Mouse (Mus musculus) limb, embryonic 12.5 days (tissue): ENCODE results near the gene Nprl2. TPM values are rescaled to one million over a fixed set of nuclear protein-coding genes. Genes with fewer than 3 reads are reported as not detected.

Source experiments
- ATAC-seq: fragments of 200-750 bp; cut with Nextera tagmentation; 2 replicates; pipeline ENCODE4 v1.8.0; 2017; ENCODE audit warnings: low read depth, moderate TSS enrichment; ENCODE audit not compliant: insufficient number of reproducible peaks, insufficient read depth, low FRiP score, low TSS enrichment
- H3K27ac ChIP-seq: fragments of 300-500 bp; sonication (generic); 2 replicates; pipeline ENCODE4 v1.5.1; 2016; ENCODE audit warnings: mild to moderate bottlenecking, moderate library complexity
- H3K27me3 ChIP-seq: fragments of 300-500 bp; sonication (generic); 2 replicates; pipeline ENCODE4 v1.6.1; 2016; ENCODE audit warnings: mild to moderate bottlenecking, moderate library complexity
- H3K36me3 ChIP-seq: fragments of 300-500 bp; sonication (generic); 2 replicates; pipeline ENCODE4 v1.6.1; 2016; ENCODE audit warnings: mild to moderate bottlenecking, moderate library complexity
- H3K4me1 ChIP-seq: fragments of 300-500 bp; sonication (generic); replicated peaks from 2 replicates; pipeline ENCODE4 v1.6.1; 2016
- H3K4me2 ChIP-seq: fragments of 300-500 bp; sonication (generic); 2 replicates; pipeline ENCODE4 v1.6.1; 2016; ENCODE audit warnings: mild to moderate bottlenecking, moderate library complexity
- H3K4me3 ChIP-seq: fragments of 300-500 bp; sonication (generic); replicated peaks from 2 replicates; pipeline ENCODE4 v1.5.1; 2016; ENCODE audit warnings: mild to moderate bottlenecking
- H3K9ac ChIP-seq: fragments of 300-500 bp; sonication (generic); replicated peaks from 2 replicates; pipeline ENCODE4 v1.6.1; 2016; ENCODE audit warnings: mild to moderate bottlenecking, moderate library complexity
- H3K9me3 ChIP-seq: fragments of 300-500 bp; sonication (generic); 2 replicates; pipeline ENCODE4 v1.6.1; 2016; ENCODE audit warnings: mild to moderate bottlenecking, moderate library complexity
- WGBS: fragments of 180-500 bp; shearing (Covaris S2); methylation state at CpG from one replicate; pipeline ENCODE4 v1.1.7; 2016; 5-methylcytosine and 5-hydroxymethylcytosine counted together
- polyA plus RNA-seq: library from polyadenylated mRNA; unstranded; fragments of >200 nt; fragmentation: Nextera tagmentation; extraction: Ambion mirVana; gene quantifications from 2 replicates; pipeline ENCODE4 v1.2.1, GENCODE M21; 2016

Nprl2 gene
- polyA plus RNA-seq, 1 experiment from 2014 or later = 38.6 TPM

DNA sequence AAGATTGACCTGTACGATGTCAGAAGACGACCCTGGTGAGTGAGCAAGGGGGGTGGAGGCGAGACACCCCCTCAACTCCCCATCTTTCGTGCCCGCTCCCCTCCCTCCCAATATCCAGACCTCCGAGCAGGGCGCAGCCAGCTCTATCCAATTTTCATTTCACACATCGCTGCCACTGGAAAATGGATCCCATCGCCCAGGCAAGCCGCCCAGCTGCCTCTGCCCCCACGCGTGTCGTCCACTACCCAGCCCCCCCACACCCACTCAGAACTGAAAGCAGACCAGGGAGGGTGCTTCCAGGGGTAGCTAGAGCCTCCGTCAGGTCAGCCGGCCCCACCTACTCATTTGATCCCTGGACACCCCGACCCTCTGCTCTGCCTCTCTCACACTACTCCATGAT, 29.7 kb upstream of the Nprl2 start:
- WGBS = 78% methylated on average over 16 of the region's 16 CpGs
- no peak overlapping the region for H3K27ac ChIP-seq
- ATAC-seq = no peak

DNA sequence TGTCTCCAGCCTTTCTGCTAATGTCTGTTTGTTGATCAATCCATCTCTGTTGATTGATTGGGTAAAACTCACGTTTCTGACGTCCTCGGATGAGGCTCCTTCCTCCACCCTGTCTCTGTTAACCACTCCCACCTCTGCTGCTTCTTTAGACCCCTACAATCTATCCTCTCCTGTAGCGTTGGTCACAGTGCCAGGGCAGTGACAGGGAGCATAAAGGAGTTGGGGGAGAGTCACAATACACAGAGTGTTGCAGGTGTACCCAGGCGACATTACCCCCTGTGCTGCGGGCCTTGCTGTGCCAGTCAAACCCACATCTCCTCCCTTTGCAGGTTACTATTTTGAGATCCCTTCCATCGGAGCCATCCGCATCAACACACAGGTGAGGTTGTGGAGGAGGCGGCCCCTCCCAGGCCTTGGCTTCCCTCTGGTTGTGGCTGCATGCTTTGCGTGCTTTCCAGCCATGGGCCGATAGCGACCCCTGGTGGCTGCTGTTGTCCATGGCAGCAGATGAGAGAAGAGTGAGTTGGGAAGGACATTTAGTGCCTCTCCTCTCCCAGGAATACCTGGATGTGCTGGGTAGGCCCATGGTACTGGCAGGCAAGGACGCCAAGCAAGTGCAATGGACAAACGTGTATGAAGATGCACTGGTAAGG, 27.6 kb upstream of the Nprl2 start:
- no peak overlapping the region for H3K27ac ChIP-seq
- WGBS = 22% methylated on average over 14 of the region's 14 CpGs
- H3K4me3 ChIP-seq = no peak overlapping the region
- no peak overlapping the region for H3K4me2 ChIP-seq
- H3K4me1 ChIP-seq = no peaks in the 10 kb centered on the region; the same call in 1 of the 2 replicates
- no peaks in the 10 kb centered on the region for H3K36me3 ChIP-seq
- ATAC-seq = no peak
- H3K27me3 ChIP-seq = peaks cover 72% of the 10 kb centered on the region
- no peak overlapping the region for H3K9ac ChIP-seq
- H3K9me3 ChIP-seq = no peaks in the 10 kb centered on the region

More for the DNA sequence above, 29.7 kb upstream of the Nprl2 start:
- no peak overlapping the region for H3K4me3 ChIP-seq
- H3K9me3 ChIP-seq = no peaks in the 10 kb centered on the region
- H3K27me3 ChIP-seq = peaks cover 74% of the 10 kb centered on the region
- H3K36me3 ChIP-seq = no peaks in the 10 kb centered on the region
- no peak overlapping the region for H3K9ac ChIP-seq
- no peak overlapping the region for H3K4me2 ChIP-seq
- peaks cover 10% of the 10 kb centered on the region; the same call in 1 of the 2 replicates for H3K4me1 ChIP-seq

GRCm38 (mm10) chr9:107520331-107520730, 21.7 kb upstream of the Nprl2 start:
- peaks cover 61% of the 10 kb centered on the region for H3K27me3 ChIP-seq
- 70% methylated on average over 6 of the region's 6 CpGs for WGBS

GRCm38 (mm10) chr9:107521190-107521589, 20.8 kb upstream of the Nprl2 start:
- Histone ChIP-seq H3K9ac (no peak overlapping the region), H3K4me2 (peak overlapping the region; percentile 48; the same call in 1 of the 2 replicates), H3K27ac (0 out of 2 replicates have a peak overlapping the region, but pooled peaks have one; percentile 56), H3K4me3 (no peak overlapping the region), H3K27me3 (peaks cover 70% of the 10 kb centered on the region), H3K9me3 (no peaks in the 10 kb centered on the region), H3K4me1 (peaks cover 24% of the 10 kb centered on the region), H3K36me3 (no peaks in the 10 kb centered on the region)
- 49% methylated on average over 5 of the region's 5 CpGs for WGBS
- peak; percentile 12; the same call in 1 of the 2 replicates for ATAC-seq

More at GRCm38 (mm10) chr9:107520331-107520730, 21.7 kb upstream of the Nprl2 start:
- no peak overlapping the region for H3K27ac ChIP-seq
- H3K36me3 ChIP-seq = no peaks in the 10 kb centered on the region
- ATAC-seq = no peak
- H3K4me1 ChIP-seq = peaks cover 24% of the 10 kb centered on the region
- no peak overlapping the region for H3K4me3 ChIP-seq
- H3K9ac ChIP-seq = no peak overlapping the region
- H3K9me3 ChIP-seq = no peaks in the 10 kb centered on the region
- H3K4me2 ChIP-seq = no peak overlapping the region

DNA sequence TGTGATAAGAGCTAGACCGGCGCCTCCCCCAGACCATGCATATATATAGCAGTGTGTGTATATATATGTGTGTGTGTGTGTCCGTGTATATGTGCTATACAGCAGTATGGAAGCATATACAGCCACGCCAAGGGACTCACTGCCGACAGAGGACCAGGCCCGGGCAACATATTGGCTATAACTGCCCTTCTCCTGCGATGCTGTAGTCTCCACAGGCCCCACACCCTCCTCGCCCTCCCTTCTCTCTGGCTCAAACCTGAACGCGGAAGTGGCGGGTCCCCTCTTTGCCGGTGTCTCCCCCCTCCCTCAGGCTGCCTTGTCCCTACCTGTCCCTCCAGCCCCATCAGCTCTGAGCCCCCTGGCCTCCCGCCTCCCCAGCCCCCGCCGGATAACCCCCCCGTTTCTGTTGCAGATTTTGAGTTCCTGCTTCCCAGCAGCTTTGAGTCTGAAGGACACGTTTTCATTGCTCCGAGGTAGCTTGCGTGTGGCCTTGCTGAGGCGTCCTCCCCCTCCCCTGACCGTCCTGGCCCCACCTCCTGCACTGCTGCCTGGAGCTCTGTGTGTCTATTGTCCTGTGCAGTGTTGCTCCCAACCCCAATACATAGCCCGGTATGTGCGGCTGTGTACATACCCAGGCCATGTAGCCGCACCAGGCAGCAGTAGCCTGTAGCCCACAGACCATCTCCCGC, 20.2 kb upstream of the Nprl2 start:
- H3K27ac ChIP-seq = 0 out of 2 replicates have a peak overlapping the region, but pooled peaks have one; percentile 7
- peak overlapping the region; percentile 48 for H3K4me2 ChIP-seq
- ATAC-seq = peak; percentile 27; the same call in 1 of the 2 replicates
- H3K9me3 ChIP-seq = no peaks in the 10 kb centered on the region
- H3K9ac ChIP-seq = peak overlapping the region; percentile 42; the same call in 1 of the 2 replicates
- 26% methylated on average over 25 of the region's 25 CpGs for WGBS
- H3K27me3 ChIP-seq = peaks cover 73% of the 10 kb centered on the region
- H3K4me3 ChIP-seq = peak overlapping the region; percentile 11; the same call in 1 of the 2 replicates
- no peaks in the 10 kb centered on the region for H3K36me3 ChIP-seq
- H3K4me1 ChIP-seq = peaks cover 31% of the 10 kb centered on the region

- Histone ChIP-seq H3K27me3 (peaks cover 73% of the 10 kb centered on the region), H3K9me3 (no peaks in the 10 kb centered on the region), H3K36me3 (no peaks in the 10 kb centered on the region), H3K4me1 (peaks cover 36% of the 10 kb centered on the region), H3K4me2 (peak overlapping the region; percentile 48), H3K4me3 (0 out of 2 replicates have a peak overlapping the region, but pooled peaks have one; percentile 11), H3K27ac (no peak overlapping the region), H3K9ac (peak overlapping the region; percentile 42; the same call in 1 of the 2 replicates)
- WGBS = 56% methylated on average over 2 of the region's 2 CpGs
- 0 out of 2 replicates have a peak, but pooled peaks have one; percentile 1 for ATAC-seq
Measured at GRCm38 (mm10) chr9:107522400-107522711, 19.7 kb upstream of the Nprl2 start.

DNA sequence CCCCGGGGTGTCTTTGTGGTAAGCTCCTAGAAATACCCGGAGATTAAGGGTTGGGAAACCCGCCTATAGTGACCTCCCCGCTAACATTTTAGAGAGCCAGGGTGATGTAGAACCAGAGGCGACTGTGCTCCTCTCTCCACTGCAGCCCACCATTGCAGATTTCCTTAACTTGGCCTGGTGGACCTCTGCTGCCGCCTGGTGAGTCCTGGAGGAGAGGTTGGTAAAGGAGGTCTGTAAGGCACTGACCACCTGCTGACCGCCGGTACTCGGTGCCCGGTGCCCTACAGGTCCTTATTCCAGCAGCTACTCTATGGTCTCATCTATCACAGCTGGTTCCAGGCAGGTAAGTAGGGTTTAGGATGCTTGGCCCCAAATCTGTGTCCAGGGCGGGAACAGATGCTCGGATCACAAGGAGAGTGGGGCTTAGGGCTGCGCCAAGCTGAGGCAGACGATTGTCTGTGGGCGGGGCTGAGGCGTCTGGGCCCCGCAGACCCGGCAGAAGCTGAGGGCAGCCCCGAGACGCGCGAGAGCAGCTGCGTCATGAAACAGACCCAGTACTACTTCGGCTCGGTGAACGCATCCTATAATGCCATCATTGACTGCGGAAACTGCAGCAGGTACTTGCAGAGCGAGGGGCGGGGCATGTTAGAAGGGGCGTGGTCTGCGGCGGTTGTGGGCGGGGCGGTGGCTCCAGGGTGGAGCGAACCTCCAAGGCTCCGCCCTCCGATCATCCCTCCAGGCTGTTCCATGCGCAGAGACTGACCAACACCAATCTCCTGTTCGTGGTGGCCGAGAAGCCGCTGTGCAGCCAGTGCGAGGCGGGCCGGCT, 15.6 kb upstream of the Nprl2 start:
- no peaks in the 10 kb centered on the region for H3K9me3 ChIP-seq
- peak; percentile 45; the same call in 1 of the 2 replicates for ATAC-seq
- H3K9ac ChIP-seq = no peak overlapping the region
- H3K27ac ChIP-seq = no peak overlapping the region
- peak overlapping the region; percentile 65 for H3K4me2 ChIP-seq
- no peaks in the 10 kb centered on the region for H3K36me3 ChIP-seq
- H3K4me1 ChIP-seq = peaks cover 34% of the 10 kb centered on the region
- peaks cover 74% of the 10 kb centered on the region for H3K27me3 ChIP-seq
- WGBS = 5% methylated on average over 44 of the region's 44 CpGs
- peak overlapping the region; percentile 39 for H3K4me3 ChIP-seq

- peaks cover 25% of the 10 kb centered on the region for H3K36me3 ChIP-seq
- H3K9me3 ChIP-seq = no peaks in the 10 kb centered on the region
- H3K27ac ChIP-seq = peak within 1 kb of the TSS; percentile 60; the same call in 1 of the 2 replicates
- H3K4me1 ChIP-seq = peaks cover 27% of the 10 kb centered on the region
- H3K9ac ChIP-seq = peak within 1 kb of the TSS; percentile 81
- H3K4me2 ChIP-seq = peak within 1 kb of the TSS; percentile 99
- peak within 1 kb of the TSS; percentile 76 for H3K4me3 ChIP-seq
- WGBS = under 1% methylated on average over 48 of the region's 48 CpGs
- peak; percentile 99 for ATAC-seq
- H3K27me3 ChIP-seq = peaks cover 8% of the 10 kb centered on the region; the same call in 1 of the 2 replicates
Measured at GRCm38 (mm10) chr9:107533791-107534407, 8.1 kb upstream of the Nprl2 start, which contains the start of gene Tmem115. TSS of gene Tmem115 (plus strand) at chr9:107533945.

GRCm38 (mm10) chr9:107534408-107535202, 7.4 kb upstream of the Nprl2 start:
- peak overlapping the region; percentile 76 for H3K4me3 ChIP-seq
- H3K4me2 ChIP-seq = peak overlapping the region; percentile 99
- peaks cover 27% of the 10 kb centered on the region for H3K4me1 ChIP-seq
- ATAC-seq = no peak
- peak overlapping the region; percentile 81 for H3K9ac ChIP-seq
- H3K9me3 ChIP-seq = no peaks in the 10 kb centered on the region
- H3K27ac ChIP-seq = peak overlapping the region; percentile 60; the same call in 1 of the 2 replicates
- H3K36me3 ChIP-seq = peaks cover 32% of the 10 kb centered on the region
- under 1% methylated on average over 40 of the region's 40 CpGs for WGBS
- H3K27me3 ChIP-seq = peaks cover 8% of the 10 kb centered on the region; the same call in 1 of the 2 replicates

DNA sequence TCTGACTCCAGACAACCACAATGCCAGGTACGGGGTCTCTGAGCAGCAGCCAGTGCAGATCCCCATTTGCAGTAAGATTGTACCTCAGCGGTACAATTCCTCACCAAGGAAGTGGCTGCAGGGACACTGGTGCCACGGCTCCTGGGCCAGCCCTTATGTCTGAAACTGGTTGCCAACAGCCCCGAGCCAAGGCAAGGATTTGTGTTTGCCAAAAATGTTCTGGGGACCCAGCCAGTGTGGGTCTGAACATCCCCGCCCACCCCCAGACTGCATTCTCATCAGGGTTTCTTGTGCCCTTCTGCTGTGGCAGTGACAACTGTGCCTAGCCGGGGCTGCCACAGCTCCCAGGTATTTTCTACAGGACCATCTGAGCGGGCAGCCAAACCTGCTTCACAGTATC, 3.8 kb upstream of the Nprl2 start:
- 95% methylated on average over 7 of the region's 7 CpGs for WGBS
- no peak overlapping the region for H3K9ac ChIP-seq
- peaks cover 39% of the 10 kb centered on the region for H3K36me3 ChIP-seq
- no peak for ATAC-seq
- no peak overlapping the region for H3K27ac ChIP-seq
- H3K4me1 ChIP-seq = peaks cover 46% of the 10 kb centered on the region
- no peak overlapping the region for H3K4me3 ChIP-seq
- no peaks in the 10 kb centered on the region for H3K9me3 ChIP-seq
- H3K4me2 ChIP-seq = no peak overlapping the region
- no peaks in the 10 kb centered on the region for H3K27me3 ChIP-seq
